Mouse (Mus musculus) lung, embryonic 15.5 days (tissue): Measurements from ENCODE around the gene Arntl. TPM values are rescaled to one million over a fixed set of nuclear protein-coding genes. Genes with fewer than 3 reads are reported as not detected.

Experiments
- ATAC-seq: fragments of 200-750 bp; cut with Nextera tagmentation; 2 replicates; pipeline ENCODE4 v1.8.0; 2017; ENCODE audit warnings: moderate number of reproducible peaks, borderline replicate concordance; ENCODE audit not compliant: low FRiP score, low TSS enrichment; ENCODE audit errors: extremely low read depth
- H3K27ac ChIP-seq: fragments of 300-500 bp; sonication (generic); 2 replicates; pipeline ENCODE4 v1.5.1; 2015; ENCODE audit warnings: moderate library complexity, mild to moderate bottlenecking, inconsistent platforms
- H3K27me3 ChIP-seq: fragments of 300-500 bp; sonication (generic); 2 replicates; pipeline ENCODE4 v1.6.1; 2015; ENCODE audit warnings: inconsistent platforms
- H3K36me3 ChIP-seq: fragments of 300-500 bp; sonication (generic); 2 replicates; pipeline ENCODE4 v1.6.1; 2015; ENCODE audit warnings: inconsistent platforms
- H3K4me1 ChIP-seq: fragments of 300-500 bp; sonication (generic); 2 replicates; pipeline ENCODE4 v1.6.1; 2015; ENCODE audit warnings: inconsistent platforms
- H3K4me2 ChIP-seq: fragments of 300-500 bp; sonication (generic); 2 replicates; pipeline ENCODE4 v1.6.1; 2015; ENCODE audit warnings: inconsistent platforms, mild to moderate bottlenecking, moderate library complexity
- H3K4me3 ChIP-seq: fragments of 300-500 bp; sonication (generic); 2 replicates; pipeline ENCODE4 v1.5.1; 2015; ENCODE audit warnings: mild to moderate bottlenecking, inconsistent platforms
- H3K9ac ChIP-seq: fragments of 300-500 bp; sonication (generic); 2 replicates; pipeline ENCODE4 v1.6.1; 2015; ENCODE audit warnings: inconsistent platforms
- H3K9me3 ChIP-seq: fragments of 300-500 bp; sonication (generic); 2 replicates; pipeline ENCODE4 v1.6.1; 2016; ENCODE audit warnings: inconsistent platforms
- WGBS: fragments of 180-500 bp; shearing (Covaris S2); methylation state at CpG from one replicate; pipeline ENCODE4 v1.1.7; 2015; 5-methylcytosine and 5-hydroxymethylcytosine counted together
- polyA plus RNA-seq: library from polyadenylated mRNA; unstranded; fragments of >200 nt; fragmentation: Nextera tagmentation; extraction: Ambion mirVana; gene quantifications from 2 replicates; pipeline ENCODE4 v1.2.1, GENCODE M21; 2015

Arntl gene
- polyA plus RNA-seq, 1 experiment from 2014 or later: 11.8 TPM

- H3K27me3 ChIP-seq: peaks cover 12% of the 10 kb centered on the region
- no peak overlapping the region for H3K27ac ChIP-seq
- 54% methylated on average over 6 of the region's 6 CpGs for WGBS
Measured at GRCm38 (mm10) chr7:113214245-113215169, 7.2 kb downstream of the Arntl start.

GRCm38 (mm10) chr7:113216152-113216551 is 8.9 kb downstream of the Arntl start:
- ATAC-seq: no peak

More at GRCm38 (mm10) chr7:113214245-113215169, 7.2 kb downstream of the Arntl start:
- no peaks in the 10 kb centered on the region for H3K4me1 ChIP-seq
- no peaks in the 10 kb centered on the region for H3K9me3 ChIP-seq
- no peak for ATAC-seq
- no peak overlapping the region for H3K9ac ChIP-seq
- H3K4me2 ChIP-seq: no peak overlapping the region
- H3K36me3 ChIP-seq: no peaks in the 10 kb centered on the region
- no peak overlapping the region for H3K4me3 ChIP-seq

GRCm38 (mm10) chr7:113219416-113219815 is 12.2 kb downstream of the Arntl start:
- ATAC-seq: no peak
- H3K4me2 ChIP-seq: no peak overlapping the region
- H3K36me3 ChIP-seq: no peaks in the 10 kb centered on the region
- no peak overlapping the region for H3K27ac ChIP-seq
- H3K4me3 ChIP-seq: no peak overlapping the region
- no peaks in the 10 kb centered on the region for H3K9me3 ChIP-seq
- 56% methylated on average over 13 of the region's 13 CpGs for WGBS
- no peak overlapping the region for H3K9ac ChIP-seq
- H3K4me1 ChIP-seq: no peaks in the 10 kb centered on the region
- H3K27me3 ChIP-seq: no peaks in the 10 kb centered on the region

More at GRCm38 (mm10) chr7:113216152-113216551, 8.9 kb downstream of the Arntl start:
- Histone ChIP-seq H3K36me3 (no peaks in the 10 kb centered on the region), H3K9me3 (no peaks in the 10 kb centered on the region), H3K27ac (no peak overlapping the region), H3K9ac (no peak overlapping the region), H3K4me2 (no peak overlapping the region), H3K4me1 (no peaks in the 10 kb centered on the region), H3K27me3 (no peaks in the 10 kb centered on the region), H3K4me3 (no peak overlapping the region)
- WGBS: 42% methylated on average over 8 of the region's 8 CpGs

GRCm38 (mm10) chr7:113219864-113220263 is 12.6 kb downstream of the Arntl start:
- H3K36me3 ChIP-seq: no peaks in the 10 kb centered on the region
- no peaks in the 10 kb centered on the region for H3K27me3 ChIP-seq
- no peak overlapping the region for H3K4me2 ChIP-seq
- H3K27ac ChIP-seq: no peak overlapping the region
- no peak overlapping the region for H3K4me3 ChIP-seq
- no peak for ATAC-seq
- WGBS: 80% methylated on average over 3 of the region's 3 CpGs
- H3K9me3 ChIP-seq: no peaks in the 10 kb centered on the region
- no peak overlapping the region for H3K9ac ChIP-seq
- H3K4me1 ChIP-seq: no peaks in the 10 kb centered on the region

GRCm38 (mm10) chr7:113220691-113221238 is 13.5 kb downstream of the Arntl start:
- Histone ChIP-seq H3K27ac (no peak overlapping the region), H3K27me3 (no peaks in the 10 kb centered on the region), H3K4me1 (no peaks in the 10 kb centered on the region), H3K4me3 (no peak overlapping the region), H3K9ac (no peak overlapping the region), H3K9me3 (no peaks in the 10 kb centered on the region), H3K36me3 (no peaks in the 10 kb centered on the region), H3K4me2 (no peak overlapping the region)
- WGBS: 67% methylated on average over 6 of the region's 6 CpGs
- no peak for ATAC-seq

GRCm38 (mm10) chr7:113222821-113223220 is 15.6 kb downstream of the Arntl start:
- H3K4me2 ChIP-seq: no peak overlapping the region
- no peak overlapping the region for H3K4me3 ChIP-seq
- WGBS: 72% methylated on average over 5 of the region's 5 CpGs

GRCm38 (mm10) chr7:113224620-113225019 is 17.4 kb downstream of the Arntl start:
- Histone ChIP-seq H3K4me3 (no peak overlapping the region), H3K36me3 (no peaks in the 10 kb centered on the region), H3K27ac (no peak overlapping the region), H3K27me3 (no peaks in the 10 kb centered on the region), H3K4me1 (no peaks in the 10 kb centered on the region), H3K4me2 (no peak overlapping the region), H3K9ac (no peak overlapping the region), H3K9me3 (no peaks in the 10 kb centered on the region)
- no peak for ATAC-seq
- 94% methylated on average over 1 of the region's 1 CpGs for WGBS

More at GRCm38 (mm10) chr7:113222821-113223220, 15.6 kb downstream of the Arntl start:
- H3K9me3 ChIP-seq: no peaks in the 10 kb centered on the region
- no peak for ATAC-seq
- H3K27me3 ChIP-seq: no peaks in the 10 kb centered on the region
- H3K9ac ChIP-seq: no peak overlapping the region
- H3K36me3 ChIP-seq: no peaks in the 10 kb centered on the region
- H3K27ac ChIP-seq: no peak overlapping the region
- H3K4me1 ChIP-seq: no peaks in the 10 kb centered on the region

GRCm38 (mm10) chr7:113228498-113228897 is 21.2 kb downstream of the Arntl start:
- Histone ChIP-seq H3K4me3 (no peak overlapping the region), H3K36me3 (no peaks in the 10 kb centered on the region), H3K27ac (no peak overlapping the region), H3K9ac (no peak overlapping the region), H3K4me1 (no peaks in the 10 kb centered on the region), H3K4me2 (no peak overlapping the region), H3K9me3 (no peaks in the 10 kb centered on the region), H3K27me3 (no peaks in the 10 kb centered on the region)
- 61% methylated on average over 6 of the region's 6 CpGs for WGBS
- no peak for ATAC-seq

- no peaks in the 10 kb centered on the region for H3K27me3 ChIP-seq
- no peak for ATAC-seq
- no peak overlapping the region for H3K4me3 ChIP-seq
- H3K4me1 ChIP-seq: peaks cover 19% of the 10 kb centered on the region
- no peak overlapping the region for H3K4me2 ChIP-seq
- H3K27ac ChIP-seq: no peak overlapping the region
- H3K9me3 ChIP-seq: no peaks in the 10 kb centered on the region
- no peak overlapping the region for H3K9ac ChIP-seq
- H3K36me3 ChIP-seq: no peaks in the 10 kb centered on the region
- WGBS: 83% methylated on average over 8 of the region's 8 CpGs
Measured at GRCm38 (mm10) chr7:113236135-113236534, 28.9 kb downstream of the Arntl start.

GRCm38 (mm10) chr7:113238365-113238764 is 31.1 kb downstream of the Arntl start:
- Histone ChIP-seq H3K27me3 (no peaks in the 10 kb centered on the region), H3K4me3 (no peak overlapping the region), H3K27ac (0 out of 2 replicates have a peak overlapping the region, but pooled peaks have one; percentile 71), H3K4me1 (peaks cover 39% of the 10 kb centered on the region), H3K36me3 (no peaks in the 10 kb centered on the region), H3K9me3 (no peaks in the 10 kb centered on the region), H3K4me2 (no peak overlapping the region), H3K9ac (no peak overlapping the region)
- no peak for ATAC-seq
- WGBS: 81% methylated on average over 6 of the region's 6 CpGs

- no peaks in the 10 kb centered on the region for H3K36me3 ChIP-seq
- no peaks in the 10 kb centered on the region for H3K27me3 ChIP-seq
- no peak overlapping the region for H3K9ac ChIP-seq
- whole genome bisulfite sequencing: 46% methylated on average over 4 of the region's 4 CpGs
- peak overlapping the region; percentile 71 for H3K27ac ChIP-seq
- H3K4me1 ChIP-seq: peaks cover 39% of the 10 kb centered on the region
- H3K4me2 ChIP-seq: no peak overlapping the region; the same call in 1 of the 2 replicates
- no peak overlapping the region for H3K4me3 ChIP-seq
- H3K9me3 ChIP-seq: no peaks in the 10 kb centered on the region
- peak; percentile 68 for ATAC-seq
Measured at GRCm38 (mm10) chr7:113239448-113240130, 32.3 kb downstream of the Arntl start.
